Mouse (Mus musculus) cerebellum, postnatal 4 days (tissue): ENCODE data around the gene Zfp27.

Experiments
- DNase-seq, 2 experiments: peaks; one replicate each; pipeline ENCODE4 v3.0.0; 2022; ENCODE audit warnings: low spot score in 2 of 2, mixed read lengths in 1 of 2

The Zfp27 gene

DNA sequence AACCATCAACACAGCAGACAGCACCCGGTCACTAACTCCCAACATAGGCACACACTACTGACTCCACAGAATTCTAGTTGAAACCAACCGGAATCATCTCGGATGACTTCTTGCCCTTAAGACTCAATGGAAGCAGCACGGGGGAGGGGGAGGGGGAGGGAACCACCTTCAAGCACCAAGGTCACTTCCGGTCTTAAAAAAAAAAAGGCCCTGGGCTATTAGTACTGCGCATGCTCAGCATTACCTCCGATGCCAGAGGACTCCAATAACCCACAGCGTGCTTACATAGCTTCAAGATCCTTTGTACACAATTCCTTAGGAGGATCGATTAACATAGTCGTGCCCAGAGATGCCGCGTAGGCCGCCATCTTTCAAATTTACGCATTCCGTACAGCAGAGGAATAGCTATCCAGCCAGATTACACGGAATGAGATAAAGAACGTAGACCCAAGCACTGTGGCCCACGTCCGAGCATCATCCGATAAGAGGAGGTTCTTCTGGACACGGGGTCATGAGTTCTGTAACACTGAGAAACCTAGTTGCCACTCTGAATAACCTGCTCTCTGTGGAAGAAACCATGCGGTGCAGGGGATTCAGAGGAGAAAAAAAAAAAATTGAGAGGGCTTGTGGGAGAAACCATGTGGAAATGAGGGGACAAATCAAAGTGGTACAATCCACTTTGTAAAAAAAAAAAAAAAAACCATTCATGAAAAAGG, at the start of gene Zfp27:
TSS of gene Zfp27 (minus strand) at position 607 of the 716 bp plus-strand sequence.
- peak; percentile 23 to 64 for DNase-seq

DNA sequence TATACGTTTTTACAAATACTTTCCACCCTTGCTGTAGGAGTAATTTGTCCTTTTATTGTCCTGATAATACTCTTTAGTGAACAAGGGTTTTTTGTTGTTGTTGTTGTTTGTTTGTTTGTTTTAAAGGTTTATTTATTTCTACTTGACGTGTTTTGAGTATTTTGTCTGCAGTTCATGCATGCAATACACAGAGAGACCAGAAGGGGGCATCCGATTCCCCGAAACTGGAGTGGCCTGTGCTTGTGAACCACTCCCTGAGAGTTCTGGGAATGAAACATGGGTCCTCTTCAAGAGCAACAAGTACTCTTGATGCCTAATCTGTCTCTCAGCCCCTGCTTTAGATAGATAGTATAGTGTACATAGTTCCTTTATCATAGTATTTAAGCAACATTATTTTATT, 48.4 kb upstream of the Zfp27 start:
- peak in 1 of 2 experiments; percentile 32 for DNase-seq

DNA sequence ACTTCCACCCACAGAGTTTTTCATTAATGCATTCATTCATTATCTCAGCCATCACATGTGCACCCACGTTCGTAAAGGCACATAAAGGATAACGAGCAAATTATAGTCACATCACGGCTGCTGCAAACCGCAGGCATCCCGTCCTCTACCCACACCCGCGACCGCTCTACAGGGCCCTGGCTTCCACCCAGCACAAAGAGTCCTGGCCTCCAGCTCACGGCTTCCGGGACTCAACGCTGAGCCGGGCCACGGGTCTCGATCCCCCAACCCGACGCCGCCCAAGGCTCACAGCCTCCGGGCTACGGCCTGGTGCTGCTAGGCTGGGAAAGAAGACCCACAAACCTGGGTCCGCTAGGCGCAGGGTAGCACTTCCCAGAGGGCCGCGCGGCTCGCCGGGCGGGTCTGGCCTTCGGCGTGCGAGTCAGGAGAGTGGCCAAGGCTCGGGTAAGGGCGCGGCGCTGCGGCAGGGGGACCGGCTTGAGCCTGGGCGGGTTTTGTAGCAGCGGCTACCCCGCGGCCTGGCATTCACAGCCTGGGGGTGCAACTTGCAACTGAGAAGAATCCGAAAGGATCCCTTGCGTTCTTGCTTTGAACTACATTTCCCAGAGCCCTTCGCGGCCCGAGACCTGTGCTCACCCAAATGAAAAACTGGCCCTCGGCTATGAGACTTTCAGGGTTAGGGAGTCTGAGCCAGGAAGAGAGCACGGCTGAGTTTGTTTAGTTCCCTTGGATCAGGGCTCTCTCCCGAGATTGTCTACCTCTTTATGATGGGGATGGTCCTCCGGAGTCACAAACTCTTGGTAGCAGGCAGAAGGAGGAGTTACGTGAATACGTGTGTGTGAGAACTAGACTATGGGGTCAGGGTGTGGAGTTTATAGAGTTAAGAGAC, 47.4 kb upstream of the Zfp27 start, which contains the start of gene Zfp74:
TSS of gene Zfp74 (minus strand) at position 577 of the 889 bp plus-strand sequence.
- DNase-seq = peak; percentile 44 to 64

DNA sequence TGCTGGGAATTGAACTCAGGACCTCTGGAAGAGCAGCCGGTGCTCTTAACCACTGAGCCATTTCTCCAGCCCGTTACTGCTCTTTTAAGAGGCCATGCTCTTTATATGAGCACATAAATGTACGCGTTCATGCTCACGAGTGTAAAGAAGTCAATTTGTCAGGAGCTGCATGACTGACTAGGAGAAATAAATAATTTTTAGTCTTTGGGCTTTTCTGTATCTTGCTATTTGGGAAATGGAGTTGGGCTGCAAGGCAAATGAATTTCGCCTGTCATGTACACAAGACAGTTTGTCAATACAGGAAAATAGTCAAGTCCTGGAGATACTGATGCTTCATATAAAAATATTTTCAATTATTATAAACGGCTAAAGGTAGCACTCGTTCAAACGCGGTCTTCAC, 46.7 kb upstream of the Zfp27 start:
- DNase-seq = no peak

DNA sequence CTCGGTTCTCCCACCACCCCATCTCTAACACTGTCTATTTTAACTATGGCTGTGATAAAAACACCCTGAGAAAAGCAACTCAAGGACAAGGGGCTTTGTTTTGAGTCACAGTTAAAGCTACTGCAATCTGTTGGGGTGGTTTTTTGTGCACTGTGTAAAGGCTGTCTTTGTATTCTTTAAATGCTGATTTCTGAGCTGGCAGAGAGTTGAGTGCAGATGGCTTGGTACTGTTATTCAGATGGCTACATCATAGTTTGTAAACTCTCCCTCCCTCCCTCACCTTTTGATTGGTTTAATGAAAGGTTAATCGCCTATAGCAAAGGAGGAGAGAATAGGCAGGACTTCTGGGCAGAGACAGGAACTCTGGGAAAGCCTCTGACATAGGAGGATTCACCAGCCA, 37.8 kb upstream of the Zfp27 start:
- DNase-seq = no peak

DNA sequence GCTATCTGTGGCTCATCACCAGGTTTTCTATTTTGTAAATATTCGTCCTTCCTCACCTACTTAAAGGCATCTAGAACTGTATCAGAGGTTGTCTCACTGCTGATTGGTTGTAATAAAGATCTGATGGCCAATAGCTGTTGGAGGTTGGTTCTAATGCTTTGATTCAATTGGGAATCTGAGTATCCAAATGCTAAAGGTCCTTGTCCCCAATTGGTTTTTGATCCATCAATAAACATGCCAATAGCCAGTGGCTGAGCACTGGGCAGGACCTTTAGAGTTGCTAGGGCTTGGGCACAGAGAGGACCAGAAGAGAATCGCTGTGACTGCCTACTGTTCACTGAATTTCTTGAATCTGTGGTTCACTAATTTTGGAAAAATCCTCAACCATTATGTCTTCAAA, 37.3 kb upstream of the Zfp27 start:
- DNase-seq = no peak

DNA sequence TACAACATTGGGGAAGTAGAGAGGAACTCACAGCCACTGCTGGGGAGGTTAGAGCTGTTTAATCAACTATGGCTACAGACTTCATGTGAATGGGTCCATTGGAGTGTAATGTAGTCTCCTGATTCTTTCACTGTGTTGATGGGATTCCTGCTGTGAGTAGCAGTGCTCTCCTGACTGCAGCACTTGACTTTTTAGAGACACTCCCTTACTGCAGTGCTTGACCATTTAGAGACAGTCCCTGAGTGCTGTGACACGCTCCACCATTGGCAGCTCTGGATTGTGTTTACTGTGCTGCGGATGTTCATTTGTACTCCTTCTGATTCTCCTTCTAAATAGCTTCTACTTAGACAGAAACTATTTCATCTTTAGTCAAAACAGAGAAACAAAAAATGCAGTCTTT, 36.4 kb upstream of the Zfp27 start:
- DNase-seq = no peak

DNA sequence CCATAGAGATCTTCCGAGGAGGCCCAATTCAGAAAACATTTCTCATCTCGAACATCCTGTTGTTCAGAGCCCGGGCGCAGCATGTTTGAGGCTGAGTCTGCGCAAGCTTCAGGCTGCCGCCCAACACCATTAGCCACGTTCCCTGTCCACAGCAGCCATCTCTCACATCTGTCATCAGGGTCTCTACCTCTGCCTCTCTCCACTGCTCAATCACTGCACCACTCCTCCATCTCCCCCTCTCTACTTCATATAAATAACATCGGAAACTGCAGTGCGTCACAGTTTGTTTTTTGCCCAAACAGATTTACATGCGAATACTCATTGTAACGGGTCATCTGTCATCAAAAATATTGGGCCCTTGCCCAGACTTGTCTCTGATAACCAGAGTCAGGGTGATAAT, 34.7 kb upstream of the Zfp27 start:
- DNase-seq = no peak

DNA sequence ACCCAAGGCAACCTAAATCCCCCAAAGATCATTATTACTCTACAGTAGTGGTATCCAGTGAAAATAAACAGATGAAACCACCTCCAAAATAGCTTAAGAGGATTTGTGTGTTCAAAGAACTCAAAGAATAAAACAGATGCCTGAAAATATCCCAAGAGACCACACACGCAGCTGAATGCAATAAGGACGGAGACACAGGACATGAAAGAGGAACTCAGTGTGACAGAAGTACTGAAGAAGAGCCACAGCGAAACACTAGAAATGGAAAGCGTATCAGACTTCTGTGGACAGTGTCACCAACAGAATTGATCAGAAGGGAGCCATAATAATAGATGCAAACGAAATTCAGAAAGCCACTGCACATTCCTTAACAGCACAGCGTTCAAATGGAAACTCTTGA, 32.5 kb upstream of the Zfp27 start:
- DNase-seq = no peak

DNA sequence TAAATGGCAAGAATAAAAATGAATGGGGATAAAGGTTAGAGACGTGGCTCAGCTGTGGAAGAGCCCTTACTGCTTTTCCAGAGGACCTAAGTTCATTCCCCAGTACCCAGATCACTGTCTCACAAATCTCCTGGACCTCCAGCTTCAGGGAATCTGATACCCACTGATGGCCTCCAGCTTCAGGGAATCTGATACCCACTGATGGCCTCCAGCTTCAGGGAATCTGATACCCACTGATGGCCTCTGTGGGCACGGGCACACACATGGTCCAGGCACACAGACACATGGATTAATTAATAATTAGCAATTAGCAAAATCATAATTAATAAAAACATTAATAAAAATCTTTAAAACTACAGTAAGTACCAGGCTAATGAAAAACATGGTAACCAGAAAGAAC, 16.4 kb upstream of the Zfp27 start:
- no peak for DNase-seq

DNA sequence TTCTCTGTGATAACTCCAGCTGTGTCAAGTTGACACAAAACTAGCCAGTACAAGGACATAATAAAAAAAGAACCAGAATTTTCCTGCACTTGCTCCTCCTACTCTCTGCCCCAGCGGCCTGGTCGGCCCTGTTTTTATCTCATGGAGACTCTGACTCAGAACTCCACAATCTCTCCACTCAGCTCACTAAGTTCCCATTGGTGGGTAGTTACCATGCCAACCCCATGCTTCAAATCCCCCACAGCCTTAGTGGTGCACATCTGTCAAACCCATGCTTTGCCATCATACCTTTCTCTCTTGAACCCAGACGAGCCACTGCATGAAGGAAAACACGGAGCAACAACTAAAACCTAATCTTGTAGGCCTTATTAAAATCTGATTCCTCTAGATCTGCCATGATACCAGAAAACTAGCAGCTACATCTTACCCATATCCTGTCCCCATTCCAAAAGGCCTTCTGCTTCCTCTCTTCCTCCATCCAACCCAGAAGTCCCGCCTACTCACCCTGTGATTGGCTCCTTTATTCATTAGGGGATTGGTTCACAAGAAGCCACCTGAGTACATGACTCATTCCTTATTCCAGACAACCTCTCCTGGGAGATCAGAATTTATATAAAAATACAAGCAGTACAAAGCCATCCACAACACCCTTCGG, 15.2 kb upstream of the Zfp27 start:
- DNase-seq = no peak

DNA sequence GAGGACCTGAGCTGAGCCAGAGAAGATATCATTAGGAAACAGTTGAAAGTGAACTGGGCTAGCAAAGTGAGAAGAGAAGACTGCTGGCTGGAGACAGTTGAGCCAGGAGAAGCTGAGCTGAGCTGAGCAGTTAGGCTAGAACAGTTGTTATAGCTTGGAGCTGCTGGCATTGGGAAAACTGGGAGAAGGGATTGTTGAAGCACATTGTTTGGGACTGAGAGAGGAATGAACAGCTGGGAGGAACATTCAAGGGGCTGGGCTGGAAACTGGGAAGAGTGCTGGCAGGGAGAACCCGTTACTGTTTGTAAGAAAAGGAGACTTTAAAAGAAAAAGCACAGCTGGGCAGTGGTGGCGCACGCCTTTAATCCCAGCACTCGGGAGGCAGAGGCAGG, 11.7 kb upstream of the Zfp27 start:
- DNase-seq = no peak

DNA sequence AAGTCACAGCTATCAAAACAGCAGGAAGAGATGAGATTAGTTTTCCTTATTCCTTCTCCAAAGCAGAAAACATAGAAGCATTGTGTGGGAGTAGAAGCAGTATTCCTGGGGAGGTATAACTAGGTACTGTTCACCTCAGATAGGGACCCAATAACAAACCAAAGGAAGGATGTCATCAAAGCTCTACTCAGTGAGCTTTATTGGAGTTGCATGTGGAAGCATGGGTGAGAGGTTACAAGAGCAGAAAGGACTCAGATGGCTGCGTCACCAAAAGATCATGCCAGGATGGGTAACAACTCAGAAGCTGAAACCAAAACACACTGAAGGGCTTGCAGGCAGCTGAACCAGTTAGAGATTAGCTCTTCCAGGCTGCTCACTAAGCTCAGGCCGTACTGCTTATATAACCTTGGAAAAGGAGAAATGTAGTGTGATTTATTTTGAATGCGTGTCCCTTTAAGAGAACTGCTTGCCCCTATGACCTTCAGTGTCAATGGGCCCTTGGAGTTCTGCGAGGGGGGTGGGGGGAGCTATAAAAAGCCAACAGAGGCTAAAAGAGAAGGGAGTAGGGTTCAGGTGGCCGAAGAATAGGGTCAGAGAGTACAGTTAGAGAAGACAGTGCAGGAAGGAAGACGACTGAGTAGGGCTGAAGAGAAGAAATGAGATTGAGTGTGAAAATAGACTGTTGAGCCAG, 11.1 kb upstream of the Zfp27 start:
- DNase-seq = no peak

DNA sequence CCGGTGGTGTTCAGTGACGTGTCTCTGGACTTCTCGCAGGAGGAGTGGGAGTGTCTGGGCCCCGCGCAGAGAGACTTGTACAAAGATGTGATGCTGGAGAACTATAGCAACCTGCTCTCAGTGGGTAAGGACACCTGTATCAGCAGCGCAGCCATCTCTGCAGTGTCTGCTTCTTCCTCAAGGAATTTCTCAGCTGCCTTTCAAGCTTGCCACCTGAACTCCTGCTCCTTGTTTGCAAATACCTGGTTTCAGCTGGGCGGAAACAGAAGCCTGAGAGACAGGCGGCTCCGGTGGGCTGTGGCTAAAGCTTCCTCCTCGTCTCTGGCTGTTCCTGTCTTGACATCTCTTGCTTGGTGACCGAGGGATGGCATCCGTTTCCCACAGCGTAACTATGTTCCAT, 5.8 kb upstream of the Zfp27 start:
- no peak for DNase-seq

DNA sequence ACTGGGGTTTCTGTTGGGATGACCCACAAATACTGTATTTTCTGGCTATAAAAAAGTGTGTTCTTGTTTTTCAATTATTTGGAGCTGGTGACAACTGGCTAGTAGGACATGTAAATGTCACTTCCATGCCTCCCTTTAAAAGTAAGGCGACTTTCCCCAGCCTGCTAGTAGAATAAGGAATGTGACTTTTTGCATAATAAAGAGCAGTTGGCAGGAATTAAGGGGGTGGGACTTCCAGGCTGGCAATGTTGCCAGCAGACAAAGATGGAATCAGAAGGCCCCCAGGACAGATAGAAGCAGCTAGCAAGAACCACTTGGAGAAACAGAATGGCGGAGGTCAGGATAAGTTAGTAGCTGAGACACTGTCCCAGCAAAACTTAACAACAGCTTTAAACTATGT, 3.9 kb upstream of the Zfp27 start:
- DNase-seq = no peak

DNA sequence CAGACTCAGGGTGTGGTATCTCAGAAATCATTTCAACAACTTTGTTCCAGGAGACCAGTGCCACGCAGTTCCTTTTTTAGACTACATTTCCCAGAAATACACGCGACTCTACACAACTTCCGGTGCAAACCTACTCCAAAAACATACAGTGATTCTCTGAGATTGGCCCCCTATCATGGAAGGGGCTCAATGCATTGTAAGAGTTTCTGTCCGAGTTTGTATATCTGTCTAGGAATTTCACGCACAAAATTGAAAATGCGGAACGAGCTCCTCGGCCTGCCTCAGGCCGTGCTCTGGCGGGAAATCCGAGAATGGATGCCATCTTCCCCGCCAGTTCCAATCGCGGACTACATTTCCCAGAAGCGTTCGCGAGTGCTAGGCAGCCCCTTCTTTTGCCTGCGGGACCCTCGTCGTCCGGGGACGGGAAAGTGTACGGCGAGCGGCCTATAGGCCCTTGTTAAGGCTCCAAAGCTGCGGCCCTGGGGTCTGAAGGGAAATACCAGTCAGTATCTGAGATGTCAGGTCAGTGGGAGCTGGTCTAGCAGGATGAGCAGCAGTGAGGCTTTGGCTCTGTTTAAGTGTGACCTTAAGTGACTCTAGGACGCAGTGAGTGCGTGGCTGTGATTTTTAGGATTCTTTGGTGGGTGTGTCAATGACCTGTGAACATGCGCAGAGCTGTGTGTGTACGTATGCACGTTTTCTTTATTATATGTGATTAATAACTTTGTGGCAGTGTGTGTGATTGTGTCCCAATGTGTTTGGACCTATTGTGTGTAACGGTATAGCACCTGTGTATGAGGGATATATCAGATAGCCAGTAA, 2.0 kb upstream of the Zfp27 start, which contains the start of gene Zfp383:
TSS of gene Zfp383 (plus strand) at position 94 of the 821 bp plus-strand sequence.
- peak; percentile 58 to 77 for DNase-seq

DNA sequence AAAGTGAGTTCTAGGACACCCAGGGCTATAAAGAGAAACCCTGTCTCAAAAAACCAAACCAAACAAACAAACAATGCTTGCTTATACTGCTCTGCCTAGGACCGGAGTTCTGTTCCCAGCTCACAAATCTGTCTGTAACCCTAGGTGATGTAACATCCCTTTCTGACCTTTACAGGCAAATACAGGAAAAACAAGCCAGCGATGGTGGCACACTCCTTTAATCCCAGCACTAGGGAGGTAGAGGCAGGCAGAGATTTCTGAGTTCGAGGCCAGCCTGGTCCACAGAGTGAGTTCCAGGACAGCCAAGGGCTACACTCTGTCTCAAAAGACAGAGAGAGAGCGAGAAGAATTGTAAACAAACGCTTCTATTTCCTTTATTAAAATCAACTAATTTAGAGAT, 834 bp upstream of the Zfp27 start:
- DNase-seq = no peak

DNA sequence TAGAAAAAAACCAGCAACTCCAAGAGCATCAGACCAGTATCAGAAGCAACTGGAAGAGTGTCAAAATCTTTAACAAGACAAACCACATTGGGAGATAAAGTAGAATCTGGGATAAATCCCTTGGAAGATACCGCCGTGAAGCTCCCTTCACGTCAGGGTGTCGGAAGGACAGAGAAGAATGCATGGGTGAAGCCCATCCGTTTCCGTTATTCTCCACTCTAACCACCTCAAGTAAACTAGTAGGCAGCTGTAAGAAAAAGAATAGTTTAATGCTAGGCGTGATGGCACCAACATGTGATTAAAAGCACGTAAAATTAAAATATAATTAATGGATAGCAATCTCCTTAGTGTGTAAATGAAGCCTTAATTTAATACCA, 298 bp upstream of the Zfp27 start:
- DNase-seq = no peak

DNA sequence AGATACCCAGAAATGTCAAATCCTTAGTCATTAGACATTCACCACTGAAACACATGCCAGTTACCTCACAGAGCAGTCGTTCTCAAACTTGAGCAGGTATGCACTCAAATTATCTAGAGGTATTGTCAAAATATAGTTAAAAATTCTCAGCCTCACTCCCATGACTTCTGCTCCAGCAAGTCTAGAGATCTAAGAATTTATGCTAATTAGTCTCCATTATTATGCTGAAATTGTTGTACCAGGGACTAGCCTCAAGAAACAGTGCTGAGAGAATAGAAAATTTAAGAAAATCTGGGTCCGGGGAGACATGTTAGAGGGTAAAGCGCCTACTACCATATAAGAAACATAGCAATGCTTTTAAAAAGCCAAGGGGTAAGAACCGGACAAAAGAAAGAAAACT, 2.3 kb downstream of the Zfp27 start:
- DNase-seq = no peak

DNA sequence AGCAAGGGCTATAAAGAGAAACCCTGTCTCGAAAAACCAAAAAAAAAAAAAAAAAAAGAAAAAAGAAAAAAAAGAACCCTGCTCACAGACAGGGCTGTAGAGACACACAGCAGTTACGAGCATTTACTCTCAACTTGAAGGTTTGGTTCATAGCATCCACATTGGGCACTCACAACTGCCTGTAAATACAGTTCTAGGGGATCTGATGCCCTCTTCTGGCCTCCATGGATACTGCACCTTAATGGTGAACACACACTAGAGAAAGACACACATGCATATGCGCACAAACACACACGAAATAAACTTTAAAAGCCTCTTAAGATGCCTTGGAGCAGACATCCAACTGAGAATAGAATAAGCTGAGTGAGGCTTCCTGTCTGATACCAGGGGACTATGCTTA, 8.0 kb downstream of the Zfp27 start:
- no peak for DNase-seq

DNA sequence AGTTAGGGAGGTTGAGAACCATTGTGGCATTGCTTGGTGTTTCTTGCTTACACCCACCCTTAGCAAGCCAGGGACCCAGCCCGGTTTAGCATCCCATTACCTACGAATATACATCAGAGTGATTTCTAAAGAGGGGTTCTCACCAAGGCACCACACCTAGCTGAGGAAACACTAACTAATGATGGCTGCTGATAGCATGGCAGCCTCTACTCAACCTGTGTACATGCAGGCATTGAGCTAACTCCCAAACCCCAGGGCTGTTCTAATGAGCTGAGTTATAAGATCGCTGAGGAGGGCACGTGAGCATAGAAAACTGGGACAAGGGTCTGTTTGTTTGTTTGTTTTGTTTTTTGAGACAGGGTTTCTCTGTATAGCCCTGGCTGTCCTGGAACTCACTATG, 13.6 kb downstream of the Zfp27 start:
- no peak for DNase-seq
